ENCODE assay signal across 14 mouse cellular contexts in the genomic region with DNA sequence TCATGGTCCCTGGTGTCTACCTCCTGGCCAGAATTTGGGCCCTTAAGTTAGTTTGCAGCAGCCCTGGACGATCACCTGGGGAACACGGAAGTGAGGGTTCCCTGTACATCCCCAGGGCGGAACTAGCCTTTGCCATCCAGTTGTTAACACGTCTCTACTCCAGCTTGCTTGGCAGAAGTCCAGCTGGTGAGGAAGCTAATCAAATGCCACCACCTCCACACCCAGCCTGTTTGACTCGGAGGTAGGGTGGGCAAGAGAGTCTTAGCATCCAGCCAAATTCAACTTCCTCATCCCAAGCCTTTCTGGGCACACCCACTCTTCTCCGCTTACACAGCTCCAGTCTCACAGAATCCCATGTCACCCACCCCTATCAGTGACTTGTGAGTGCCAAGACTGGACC. TPM values are rescaled to one million over a fixed set of nuclear protein-coding genes. Genes with fewer than 3 reads are reported as not detected.
DNase-seq lines count a peak whose midpoint lies in the region; ATAC-seq and TF ChIP-seq lines count a peak whose summit lies in the region.
"Had no signal": no experiment of that assay in that cellular context is flagged by ENCODE, and none has a peak within 500 bp of the region (broad histone marks: within the 10 kb centered on the region; RNA-seq: fewer than 3 reads in every experiment).

No protein-coding gene starts in this region.

- DNase-seq in kidney, postnatal 25 days, result peak; percentile 55 to 59
- DNase-seq in kidney, postnatal 10 days, result no peak
- DNase-seq in monocyte, adult 2 months (ENCODE audit: low read depth in 1 of 2, low spot score in 2 of 2), result peak; percentile 48 to 62
- no peak for DNase-seq in right cerebral cortex, postnatal 36 days (ENCODE audit: low spot score in 2 of 2)
- DNase-seq in gastrocnemius, postnatal 25 days, result no peak
- DNase-seq in gastrocnemius, adult 18-20 months (ENCODE audit: low spot score), result no peak
- DNase-seq: adrenal gland, postnatal 14 days; gastrocnemius, postnatal 10 days; thymus, adult 18-20 months had no signal

- WGBS in intestine, postnatal 0 days, result 38% methylated on average over 6 of the region's 6 CpGs

- H3K36me3 ChIP-seq in intestine, postnatal 0 days (ENCODE audit: control insufficient read depth, insufficient read depth), result peaks cover 30% of the 10 kb centered on the region; the same call in 1 of the 2 replicates
- H3K36me3 ChIP-seq: hindbrain, embryonic 13.5 days; kidney, embryonic 15.5 days had no signal

- no peak for ATAC-seq in intestine, postnatal 0 days

- no peak overlapping the region for H3K9ac ChIP-seq in intestine, postnatal 0 days (ENCODE audit: low read depth, low read length)
- H3K9ac ChIP-seq: hindbrain, embryonic 13.5 days; kidney, embryonic 15.5 days; liver, embryonic 15.5 days had no signal

- H3K4me2 ChIP-seq in intestine, postnatal 0 days (replicated peaks; ENCODE audit: low read depth), result 0 out of 2 replicates have a peak overlapping the region, but pooled peaks have one; percentile 9
- H3K4me2 ChIP-seq: hindbrain, embryonic 13.5 days; kidney, embryonic 15.5 days; liver, embryonic 15.5 days had no signal

- H3K4me3 ChIP-seq in brown adipose tissue, adult 24 weeks (ENCODE audit: insufficient read depth, low read depth, low read length), result peak overlapping the region; percentile 52; the same call in 1 of the 2 replicates
- no peak overlapping the region for H3K4me3 ChIP-seq in intestine, postnatal 0 days (ENCODE audit: low read depth, low read length)
- H3K4me3 ChIP-seq: hindbrain, embryonic 13.5 days; kidney, embryonic 15.5 days; liver, embryonic 15.5 days had no signal

- TF ChIP-seq CTCF in intestine, postnatal 0 days (IDR thresholded peaks at IDR 0.05; ENCODE audit: low read depth), result no peak

- no peaks in the 10 kb centered on the region for H3K9me3 ChIP-seq in intestine, postnatal 0 days (ENCODE audit: control insufficient read depth)
- H3K9me3 ChIP-seq: hindbrain, embryonic 13.5 days; kidney, embryonic 15.5 days; liver, embryonic 15.5 days had no signal

- peaks cover 2% of the 10 kb centered on the region; the same call in 1 of the 2 replicates for H3K4me1 ChIP-seq in brown adipose tissue, adult 24 weeks (ENCODE audit: control insufficient read depth, insufficient read depth, insufficient read length, low read length)
- peaks cover 17% of the 10 kb centered on the region for H3K4me1 ChIP-seq in intestine, postnatal 0 days (replicated peaks; ENCODE audit: control insufficient read depth, insufficient read depth, low read length)

- no peaks in the 10 kb centered on the region for H3K27me3 ChIP-seq in intestine, postnatal 0 days (replicated peaks; ENCODE audit: control insufficient read depth, insufficient read depth, low read length)
- H3K27me3 ChIP-seq: hindbrain, embryonic 13.5 days; kidney, embryonic 15.5 days; liver, embryonic 15.5 days had no signal

- no peak overlapping the region for H3K27ac ChIP-seq in brown adipose tissue, adult 24 weeks (replicated peaks; ENCODE audit: low read depth, low read length)
- H3K27ac ChIP-seq in intestine, postnatal 0 days (ENCODE audit: low read depth, low read length), result 0 out of 2 replicates have a peak overlapping the region, but pooled peaks have one; percentile 55
- H3K27ac ChIP-seq: hindbrain, embryonic 13.5 days; kidney, embryonic 15.5 days; liver, embryonic 15.5 days had no signal

RNA-seq across cellular contexts. Expression of a gene that starts 9.6 kb away (rescaled TPM):
- 1,082 and 1,581 TPM in 2 replicates for polyA plus RNA-seq in brown adipose tissue, adult 24 weeks (2012; ENCODE audit: insufficient read depth, insufficient read length, missing spikeins)
- polyA plus RNA-seq in intestine, postnatal 0 days (2015; fragmentation: Nextera tagmentation; extraction: Ambion mirVana), result 1,614 and 1,691 TPM in 2 replicates
- total RNA-seq in gastrocnemius, postnatal 25 days (2021), result 10 to 100 TPM; 34.1 to 57.3 TPM
- total RNA-seq in gastrocnemius, adult 18-20 months (2021), result 10 to 100 TPM; 41.9 to 56.0 TPM

RNA-seq across cellular contexts. Expression of a gene that starts 32.0 kb away (rescaled TPM):
- 11.5 and 12.4 TPM in 2 replicates for polyA plus RNA-seq in brown adipose tissue, adult 24 weeks (2012; ENCODE audit: insufficient read depth, insufficient read length, missing spikeins)
- polyA plus RNA-seq in intestine, postnatal 0 days (2015; fragmentation: Nextera tagmentation; extraction: Ambion mirVana), result 12.0 and 17.4 TPM in 2 replicates
- total RNA-seq in gastrocnemius, postnatal 25 days (2021), result 10 to 100 TPM in 1 of 2 experiments, 1 to 10 TPM in 1; 9.1 to 10.8 TPM
- 1 to 10 TPM; 7.0 to 10.0 TPM for total RNA-seq in gastrocnemius, adult 18-20 months (2021)

Comparison
In these comparisons a context has a peak if more than half of its experiments do, and no peak if none do; other contexts are left out.
1. DNase-seq: peak in kidney, postnatal 25 days (2 of 2) and monocyte, adult 2 months (2 of 2); none in kidney, postnatal 10 days (single experiment), right cerebral cortex, postnatal 36 days (0 of 2), gastrocnemius, postnatal 25 days (single experiment) and gastrocnemius, adult 18-20 months (single experiment).